Mouse (Mus musculus) left cerebral cortex, adult 8-10 months (tissue): ENCODE measurements around the gene Gm20388. TPM values are rescaled to one million over a fixed set of nuclear protein-coding genes. Genes with fewer than 3 reads are reported as not detected.

Experiments
- DNase-seq, 2 experiments: peaks; one replicate each; pipeline ENCODE4 v3.0.0; 2022; ENCODE audit warnings: low spot score in 2 of 2
- total RNA-seq, 4 experiments: library from RNA; stranded (reverse); gene quantifications; 2 replicates each; pipeline ENCODE4 v1.2.4; 2022

Gm20388 gene
- total RNA-seq, 4 experiments from 2014 or later, result 10.4 to 20.8 (median 16.4) TPM

GRCm38 (mm10) chr8:120161658-120162403 lies 251.2 kb downstream of the Gm20388 start:
- no peak for DNase-seq

GRCm38 (mm10) chr8:120162404-120162752 lies 251.7 kb downstream of the Gm20388 start:
- no peak for DNase-seq

- no peak for DNase-seq
These were observed 252.7 kb downstream of the Gm20388 start for GRCm38 (mm10) chr8:120163376-120163775.

GRCm38 (mm10) chr8:120164026-120164425 lies 253.4 kb downstream of the Gm20388 start:
- DNase-seq, result no peak

GRCm38 (mm10) chr8:120167136-120167535 lies 256.5 kb downstream of the Gm20388 start:
- no peak for DNase-seq

- DNase-seq, result peak; percentile 45 to 65
These were observed 257.2 kb downstream of the Gm20388 start for GRCm38 (mm10) chr8:120167821-120168220.

GRCm38 (mm10) chr8:120169119-120169518 lies 258.5 kb downstream of the Gm20388 start:
- DNase-seq, result no peak

GRCm38 (mm10) chr8:120173195-120173594 lies 262.6 kb downstream of the Gm20388 start:
- DNase-seq, result no peak

- no peak for DNase-seq
These were observed 264.0 kb downstream of the Gm20388 start for GRCm38 (mm10) chr8:120174606-120175005.

GRCm38 (mm10) chr8:120176605-120177004 lies 266.0 kb downstream of the Gm20388 start:
- DNase-seq, result no peak

GRCm38 (mm10) chr8:120177318-120178123 lies 266.9 kb downstream of the Gm20388 start, which contains the start of gene Fam92b:
Fam92b (minus strand) TSS chr8:120177466.
- DNase-seq, result peak in 1 of 2 experiments; percentile 70

- DNase-seq, result no peak
These were observed 267.5 kb downstream of the Gm20388 start for GRCm38 (mm10) chr8:120178124-120178514.

GRCm38 (mm10) chr8:120179027-120179431 lies 268.4 kb downstream of the Gm20388 start:
- DNase-seq, result peak in 1 of 2 experiments; percentile 95

GRCm38 (mm10) chr8:120180445-120180970 lies 269.9 kb downstream of the Gm20388 start:
- no peak for DNase-seq

- DNase-seq, result no peak
These were observed 270.6 kb downstream of the Gm20388 start for GRCm38 (mm10) chr8:120181274-120181673.

GRCm38 (mm10) chr8:120181861-120182414 lies 271.3 kb downstream of the Gm20388 start:
- no peak for DNase-seq

- DNase-seq, result no peak
These were observed 273.7 kb downstream of the Gm20388 start for GRCm38 (mm10) chr8:120184366-120184765.

GRCm38 (mm10) chr8:120184850-120185792 lies 274.5 kb downstream of the Gm20388 start:
- DNase-seq, result no peak

- DNase-seq, result peak in 1 of 2 experiments; percentile 20
These were observed 275.8 kb downstream of the Gm20388 start for GRCm38 (mm10) chr8:120186454-120186853.

GRCm38 (mm10) chr8:120188510-120188909 lies 277.9 kb downstream of the Gm20388 start:
- DNase-seq, result peak in 1 of 2 experiments; percentile 17

GRCm38 (mm10) chr8:120189440-120189839 lies 278.8 kb downstream of the Gm20388 start:
- DNase-seq, result no peak
